In the genomic region with DNA sequence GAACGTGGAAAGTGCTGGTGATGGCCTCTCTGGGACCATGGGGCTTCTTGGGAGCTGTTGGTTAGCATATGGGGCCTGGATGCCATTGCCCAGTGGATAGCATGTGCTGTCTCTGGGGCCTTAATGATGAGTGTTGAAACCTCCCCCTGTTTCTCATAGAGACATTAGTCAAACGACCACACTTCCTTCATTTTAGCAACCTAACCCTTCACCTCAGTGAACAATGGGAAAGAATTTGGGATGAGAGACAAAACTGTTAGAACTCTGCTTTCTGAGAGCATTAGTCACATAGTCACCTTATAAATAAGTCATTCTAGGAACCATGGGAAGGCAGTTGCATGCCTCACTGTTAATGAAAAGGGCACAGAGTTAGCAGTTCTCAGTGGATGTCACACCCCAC, we compare ENCODE assay signal across 9 mouse cellular contexts. TPM values are rescaled to one million over a fixed set of nuclear protein-coding genes. Genes with fewer than 3 reads are reported as not detected.
DNase-seq lines count a peak whose midpoint lies in the region; ATAC-seq and TF ChIP-seq lines count a peak whose summit lies in the region.
"Had no signal": no experiment of that assay in that cellular context is flagged by ENCODE, and none has a peak within 500 bp of the region (broad histone marks: within the 10 kb centered on the region; RNA-seq: fewer than 3 reads in every experiment).

No protein-coding gene starts in this region.

- no peak overlapping the region for H3K4me2 ChIP-seq in hindbrain, embryonic 11.5 days (replicated peaks; ENCODE audit: low read depth, low read length)
- H3K4me2 ChIP-seq in limb, embryonic 12.5 days, result peak overlapping the region; percentile 86

- no peaks in the 10 kb centered on the region for H3K36me3 ChIP-seq in hindbrain, embryonic 10.5 days
- H3K36me3 ChIP-seq in hindbrain, embryonic 11.5 days (ENCODE audit: control insufficient read depth, insufficient read depth, low read length), result no peaks in the 10 kb centered on the region
- H3K36me3 ChIP-seq in limb, embryonic 12.5 days, result no peaks in the 10 kb centered on the region

- ATAC-seq in hindbrain, embryonic 11.5 days (ENCODE audit: low FRiP score), result no peak
- ATAC-seq in limb, embryonic 12.5 days (ENCODE audit: insufficient number of reproducible peaks, insufficient read depth, low FRiP score, low TSS enrichment, low read depth), result no peak
- ATAC-seq in monocyte, adult 5-6 weeks (replicated peaks; ENCODE audit: insufficient number of reproducible peaks, low FRiP score, low TSS enrichment, poor library complexity, severe bottlenecking), result no peak

- no peak for DNase-seq in hindbrain, embryonic 10.5 days (ENCODE audit: low spot score)
- DNase-seq in hindbrain, embryonic 11.5 days (ENCODE audit: low spot score), result no peak
- peak; percentile 12 for DNase-seq in CD4-positive helper T cell, adult 2 months (ENCODE audit: low read depth, low spot score)
- DNase-seq in urinary bladder, adult 2 months (ENCODE audit: low spot score), result no peak
- DNase-seq in right cerebral cortex, postnatal 25 days, result no peak
- DNase-seq: cerebellum, adult 2 months had no signal

- no peak overlapping the region for H3K9ac ChIP-seq in hindbrain, embryonic 11.5 days (ENCODE audit: low read depth, low read length)
- H3K9ac ChIP-seq in limb, embryonic 12.5 days (replicated peaks), result no peak overlapping the region

- no peak for TF ChIP-seq CTCF in cortical plate, adult 2 months (IDR thresholded peaks at IDR 0.05; ENCODE audit: extremely low read depth, insufficient read depth, low read length)

- no peaks in the 10 kb centered on the region for H3K9me3 ChIP-seq in hindbrain, embryonic 10.5 days
- H3K9me3 ChIP-seq in hindbrain, embryonic 11.5 days (ENCODE audit: control insufficient read depth, low read length), result no peaks in the 10 kb centered on the region
- no peaks in the 10 kb centered on the region for H3K9me3 ChIP-seq in limb, embryonic 12.5 days

- H3K27me3 ChIP-seq in hindbrain, embryonic 10.5 days (ENCODE audit: insufficient read depth, poor library complexity, severe bottlenecking), result peaks cover 14% of the 10 kb centered on the region; the same call in 1 of the 2 replicates
- H3K27me3 ChIP-seq in hindbrain, embryonic 11.5 days (ENCODE audit: control insufficient read depth, insufficient read depth, low read length), result no peaks in the 10 kb centered on the region
- H3K27me3 ChIP-seq in limb, embryonic 12.5 days, result no peaks in the 10 kb centered on the region

- H3K27ac ChIP-seq in hindbrain, embryonic 10.5 days, result no peak overlapping the region
- no peak overlapping the region for H3K27ac ChIP-seq in hindbrain, embryonic 11.5 days (ENCODE audit: low read depth, low read length)
- H3K27ac ChIP-seq in cortical plate, adult 2 months (ENCODE audit: insufficient read depth, low read length), result no peak overlapping the region; the same call in 1 of the 2 replicates
- no peak overlapping the region for H3K27ac ChIP-seq in limb, embryonic 12.5 days

- peaks cover 19% of the 10 kb centered on the region for H3K4me1 ChIP-seq in hindbrain, embryonic 10.5 days (replicated peaks)
- H3K4me1 ChIP-seq in hindbrain, embryonic 11.5 days (replicated peaks; ENCODE audit: control insufficient read depth, insufficient read depth, low read length), result no peaks in the 10 kb centered on the region
- no peaks in the 10 kb centered on the region; the same call in 1 of the 2 replicates for H3K4me1 ChIP-seq in cortical plate, adult 2 months (ENCODE audit: control insufficient read depth, insufficient read depth, low read length)
- H3K4me1 ChIP-seq in limb, embryonic 12.5 days (replicated peaks), result peaks cover 7% of the 10 kb centered on the region

- WGBS in hindbrain, embryonic 10.5 days, result 14% methylated on average over 2 of the region's 2 CpGs
- WGBS in hindbrain, embryonic 11.5 days, result 14% methylated on average over 2 of the region's 2 CpGs
- 14% methylated on average over 2 of the region's 2 CpGs for WGBS in limb, embryonic 12.5 days

- no peak for TF ChIP-seq POLR2A in cortical plate, adult 2 months (IDR thresholded peaks at IDR 0.05; ENCODE audit: extremely low read depth, insufficient read depth, low read length)

- H3K4me3 ChIP-seq in hindbrain, embryonic 10.5 days, result peak overlapping the region; percentile 80
- H3K4me3 ChIP-seq in hindbrain, embryonic 11.5 days (ENCODE audit: low read depth, low read length), result no peak overlapping the region
- H3K4me3 ChIP-seq in cortical plate, adult 2 months (ENCODE audit: insufficient read depth, low read length), result peak overlapping the region; percentile 97; the same call in 1 of the 2 replicates
- peak overlapping the region; percentile 77; the same call in 1 of the 2 replicates for H3K4me3 ChIP-seq in limb, embryonic 12.5 days (replicated peaks)

RNA-seq across cellular contexts. Expression of gene Gpd2, which starts 1.9 kb away (rescaled TPM):
- polyA plus RNA-seq in hindbrain, embryonic 10.5 days (2016; fragmentation: Nextera tagmentation; extraction: Ambion mirVana), result 24.2 and 29.1 TPM in 2 replicates
- polyA plus RNA-seq in hindbrain, embryonic 11.5 days (2014; fragmentation: Nextera tagmentation; extraction: Ambion mirVana), result 18.2 and 22.6 TPM in 2 replicates
- polyA plus RNA-seq in cortical plate, adult 2 months (2012; rRNA removed), result 44.1 and 47.8 TPM in 2 replicates
- 15.8 and 17.0 TPM in 2 replicates for polyA plus RNA-seq in limb, embryonic 12.5 days (2016; fragmentation: Nextera tagmentation; extraction: Ambion mirVana)
- 7.8 and 9.1 TPM in 2 replicates for polyA plus RNA-seq in urinary bladder, adult 2 months (2012; rRNA removed)
- 37.2 to 56.8 TPM (median 40.1 TPM) in 3 replicates for total RNA-seq in monocyte, adult 5-6 weeks (2017)
